Mouse (Mus musculus): Measurements from ENCODE around the gene Kmt5b.

Kmt5b gene

GRCm38 (mm10) chr19:3767276-3767780 is at the start of gene Kmt5b:
Kmt5b (plus strand) TSS chr19:3767421.
- peak; percentile 46 to 53 for DNase-seq

- peak; percentile 61 to 75 for DNase-seq
These were observed 48.5 kb upstream of the Kmt5b start for GRCm38 (mm10) chr19:3718481-3719361.

GRCm38 (mm10) chr19:3719362-3719891 is 47.8 kb upstream of the Kmt5b start:
- DNase-seq, result peak; percentile 67 to 80

GRCm38 (mm10) chr19:3723170-3723569 is 44.1 kb upstream of the Kmt5b start:
- no peak for DNase-seq

- DNase-seq, result peak in 1 of 2 experiments; percentile 53
These were observed 43.3 kb upstream of the Kmt5b start for GRCm38 (mm10) chr19:3723904-3724303.

- DNase-seq, result peak; percentile 71 to 89
These were observed 42.4 kb upstream of the Kmt5b start for GRCm38 (mm10) chr19:3724779-3725178.

GRCm38 (mm10) chr19:3728901-3729300 is 38.3 kb upstream of the Kmt5b start:
- no peak for DNase-seq

GRCm38 (mm10) chr19:3730781-3731646 is 36.2 kb upstream of the Kmt5b start:
- no peak for DNase-seq

GRCm38 (mm10) chr19:3736001-3736400 is 31.2 kb upstream of the Kmt5b start:
- DNase-seq, result peak in 1 of 2 experiments; percentile 39

GRCm38 (mm10) chr19:3739650-3740049 is 27.6 kb upstream of the Kmt5b start:
- no peak for DNase-seq

- DNase-seq, result no peak
These were observed 24.5 kb upstream of the Kmt5b start for GRCm38 (mm10) chr19:3742716-3743115.

GRCm38 (mm10) chr19:3743362-3743761 is 23.9 kb upstream of the Kmt5b start:
- no peak for DNase-seq

GRCm38 (mm10) chr19:3743851-3744512 is 23.2 kb upstream of the Kmt5b start:
- DNase-seq, result peak; percentile 48 to 63

GRCm38 (mm10) chr19:3752621-3753239 is 14.5 kb upstream of the Kmt5b start:
- DNase-seq, result no peak

GRCm38 (mm10) chr19:3753240-3753633 is 14.0 kb upstream of the Kmt5b start:
- no peak for DNase-seq

GRCm38 (mm10) chr19:3753738-3754137 is 13.5 kb upstream of the Kmt5b start:
- DNase-seq, result no peak

GRCm38 (mm10) chr19:3757861-3758260 is 9.4 kb upstream of the Kmt5b start:
- no peak for DNase-seq

- no peak for DNase-seq
These were observed 1.9 kb upstream of the Kmt5b start for GRCm38 (mm10) chr19:3765221-3765820.

- no peak for DNase-seq
These were observed 843 bp upstream of the Kmt5b start for GRCm38 (mm10) chr19:3766378-3766777.

- peak; percentile 63 to 79 for DNase-seq
These were observed 818 bp downstream of the Kmt5b start for GRCm38 (mm10) chr19:3767781-3768696.
